Mouse (Mus musculus): ENCODE results near the gene Tax1bp1. TPM values are rescaled to one million over a fixed set of nuclear protein-coding genes. Genes with fewer than 3 reads are reported as not detected.
"Not testable (repeated sequence)": the region's sequence is repeated elsewhere in the genome, so short reads cannot be mapped to it uniquely, and the experiment has no call there.

Tax1bp1 gene
- total RNA-seq (2017), result 355 and 373 TPM in 2 replicates

GRCm38 (mm10) chr6:52713104-52713896 is at the start of gene Tax1bp1:
Gene Tax1bp1 (plus strand): TSS chr6:52713729.
- ATAC-seq (replicated peaks in 1 of 2; ENCODE audit: insufficient read depth in 1 of 2, low FRiP score in 2 of 2, low TSS enrichment in 1 of 2, low read depth in 1 of 2, poor library complexity in 2 of 2, severe bottlenecking in 2 of 2), result peak; percentile 88 to 93

GRCm38 (mm10) chr6:52667641-52668040 is 45.9 kb upstream of the Tax1bp1 start:
- ATAC-seq (replicated peaks in 1 of 2; ENCODE audit: insufficient read depth in 1 of 2, low FRiP score in 2 of 2, low TSS enrichment in 1 of 2, low read depth in 1 of 2, poor library complexity in 2 of 2, severe bottlenecking in 2 of 2), result no peak

- not testable (repeated sequence) for ATAC-seq (replicated peaks in 1 of 2; ENCODE audit: insufficient read depth in 1 of 2, low FRiP score in 2 of 2, low TSS enrichment in 1 of 2, low read depth in 1 of 2, poor library complexity in 2 of 2, severe bottlenecking in 2 of 2)
Measured at GRCm38 (mm10) chr6:52669878-52670277, 43.7 kb upstream of the Tax1bp1 start.

GRCm38 (mm10) chr6:52671791-52672190 is 41.7 kb upstream of the Tax1bp1 start:
- ATAC-seq (replicated peaks in 1 of 2; ENCODE audit: insufficient read depth in 1 of 2, low FRiP score in 2 of 2, low TSS enrichment in 1 of 2, low read depth in 1 of 2, poor library complexity in 2 of 2, severe bottlenecking in 2 of 2), result no peak

- ATAC-seq (replicated peaks in 1 of 2; ENCODE audit: insufficient read depth in 1 of 2, low FRiP score in 2 of 2, low TSS enrichment in 1 of 2, low read depth in 1 of 2, poor library complexity in 2 of 2, severe bottlenecking in 2 of 2), result peak; percentile 51 to 59; a peak in 2 of 4 replicates
Measured at GRCm38 (mm10) chr6:52672539-52672938, 41.0 kb upstream of the Tax1bp1 start.

- ATAC-seq (replicated peaks in 1 of 2; ENCODE audit: insufficient read depth in 1 of 2, low FRiP score in 2 of 2, low TSS enrichment in 1 of 2, low read depth in 1 of 2, poor library complexity in 2 of 2, severe bottlenecking in 2 of 2), result no peak
Measured at GRCm38 (mm10) chr6:52673706-52674105, 39.8 kb upstream of the Tax1bp1 start.

GRCm38 (mm10) chr6:52674541-52674940 is 39.0 kb upstream of the Tax1bp1 start:
- no peak for ATAC-seq (replicated peaks in 1 of 2; ENCODE audit: insufficient read depth in 1 of 2, low FRiP score in 2 of 2, low TSS enrichment in 1 of 2, low read depth in 1 of 2, poor library complexity in 2 of 2, severe bottlenecking in 2 of 2)

- peak in 1 of 2 experiments; percentile 13; a peak in 1 of 4 replicates for ATAC-seq (replicated peaks in 1 of 2; ENCODE audit: insufficient read depth in 1 of 2, low FRiP score in 2 of 2, low TSS enrichment in 1 of 2, low read depth in 1 of 2, poor library complexity in 2 of 2, severe bottlenecking in 2 of 2)
Measured at GRCm38 (mm10) chr6:52675222-52675921, 38.2 kb upstream of the Tax1bp1 start.

GRCm38 (mm10) chr6:52677534-52677933 is 36.0 kb upstream of the Tax1bp1 start:
- not testable (repeated sequence) for ATAC-seq (replicated peaks in 1 of 2; ENCODE audit: insufficient read depth in 1 of 2, low FRiP score in 2 of 2, low TSS enrichment in 1 of 2, low read depth in 1 of 2, poor library complexity in 2 of 2, severe bottlenecking in 2 of 2)

- ATAC-seq (replicated peaks in 1 of 2; ENCODE audit: insufficient read depth in 1 of 2, low FRiP score in 2 of 2, low TSS enrichment in 1 of 2, low read depth in 1 of 2, poor library complexity in 2 of 2, severe bottlenecking in 2 of 2), result no peak
Measured at GRCm38 (mm10) chr6:52679565-52679964, 34.0 kb upstream of the Tax1bp1 start.

GRCm38 (mm10) chr6:52680458-52681032 is 33.0 kb upstream of the Tax1bp1 start:
- no peak for ATAC-seq (replicated peaks in 1 of 2; ENCODE audit: insufficient read depth in 1 of 2, low FRiP score in 2 of 2, low TSS enrichment in 1 of 2, low read depth in 1 of 2, poor library complexity in 2 of 2, severe bottlenecking in 2 of 2)

- ATAC-seq (replicated peaks in 1 of 2; ENCODE audit: insufficient read depth in 1 of 2, low FRiP score in 2 of 2, low TSS enrichment in 1 of 2, low read depth in 1 of 2, poor library complexity in 2 of 2, severe bottlenecking in 2 of 2), result no peak
Measured at GRCm38 (mm10) chr6:52681847-52682485, 31.6 kb upstream of the Tax1bp1 start.

GRCm38 (mm10) chr6:52682607-52683006 is 30.9 kb upstream of the Tax1bp1 start:
- no peak for ATAC-seq (replicated peaks in 1 of 2; ENCODE audit: insufficient read depth in 1 of 2, low FRiP score in 2 of 2, low TSS enrichment in 1 of 2, low read depth in 1 of 2, poor library complexity in 2 of 2, severe bottlenecking in 2 of 2)

- no peak for ATAC-seq (replicated peaks in 1 of 2; ENCODE audit: insufficient read depth in 1 of 2, low FRiP score in 2 of 2, low TSS enrichment in 1 of 2, low read depth in 1 of 2, poor library complexity in 2 of 2, severe bottlenecking in 2 of 2)
Measured at GRCm38 (mm10) chr6:52686901-52687500, 26.5 kb upstream of the Tax1bp1 start.

GRCm38 (mm10) chr6:52690365-52690764 is 23.2 kb upstream of the Tax1bp1 start:
- no peak for ATAC-seq (replicated peaks in 1 of 2; ENCODE audit: insufficient read depth in 1 of 2, low FRiP score in 2 of 2, low TSS enrichment in 1 of 2, low read depth in 1 of 2, poor library complexity in 2 of 2, severe bottlenecking in 2 of 2)

GRCm38 (mm10) chr6:52691800-52692199 is 21.7 kb upstream of the Tax1bp1 start:
- no peak for ATAC-seq (replicated peaks in 1 of 2; ENCODE audit: insufficient read depth in 1 of 2, low FRiP score in 2 of 2, low TSS enrichment in 1 of 2, low read depth in 1 of 2, poor library complexity in 2 of 2, severe bottlenecking in 2 of 2)

- 0 out of 4 replicates have a peak, but pooled peaks of 1 of the 2 experiments have one; percentile 17 for ATAC-seq (replicated peaks in 1 of 2; ENCODE audit: insufficient read depth in 1 of 2, low FRiP score in 2 of 2, low TSS enrichment in 1 of 2, low read depth in 1 of 2, poor library complexity in 2 of 2, severe bottlenecking in 2 of 2)
Measured at GRCm38 (mm10) chr6:52692451-52693063, 21.0 kb upstream of the Tax1bp1 start.
